Mouse (Mus musculus) lung, postnatal 36 days (tissue): ENCODE data around the gene Csf3.

Experiments used
- DNase-seq: peaks from one replicate; pipeline ENCODE4 v3.0.0; 2022; ENCODE audit warnings: mixed read lengths

Gene Csf3

GRCm38 (mm10) chr11:98750351-98751201, 49.5 kb downstream of the Csf3 start:
- peak; percentile 84 for DNase-seq

GRCm38 (mm10) chr11:98751221-98751782, 50.2 kb downstream of the Csf3 start:
- DNase-seq = no peak

- DNase-seq = no peak
Observed at GRCm38 (mm10) chr11:98752562-98753140, 51.6 kb downstream of the Csf3 start.
